Mouse (Mus musculus): ENCODE measurements around the gene Wnt7b. TPM values are rescaled to one million over a fixed set of nuclear protein-coding genes. Genes with fewer than 3 reads are reported as not detected.

Wnt7b gene
- polyA plus RNA-seq (2012; rRNA removed), result 21.7 and 22.7 TPM in 2 replicates

DNA sequence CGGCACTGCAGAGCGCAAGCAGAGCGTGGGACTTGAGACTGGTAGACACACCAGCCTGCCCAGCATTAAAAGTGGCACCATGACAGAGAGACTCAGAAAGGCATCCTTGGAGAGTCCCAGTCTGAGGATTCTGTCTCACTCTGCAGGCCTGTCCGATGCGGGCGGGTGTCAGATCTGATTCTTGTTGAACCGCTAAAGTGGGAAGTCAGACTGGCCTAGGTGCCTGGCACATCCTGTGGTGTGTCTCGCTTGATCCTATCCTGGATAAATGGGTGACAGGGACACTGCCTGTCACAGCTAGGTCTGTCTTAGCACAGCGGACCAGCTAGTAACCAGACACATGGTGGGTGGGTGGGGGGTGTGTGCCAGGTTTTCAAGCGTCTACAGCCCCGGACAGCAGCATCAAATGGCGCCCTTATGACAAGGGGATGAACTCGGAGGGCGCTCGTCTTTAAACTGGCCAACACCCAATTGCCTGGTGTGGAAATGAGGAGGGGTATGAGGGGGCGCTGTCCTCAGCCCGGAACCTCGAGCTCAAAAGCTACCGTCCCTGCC lies at the start of gene Wnt7b:
Gene Wnt7b, minus strand, starts transcription at position 118 of the 555 bp plus-strand sequence.
- Histone ChIP-seq H3K4me3 (ENCODE audit: insufficient read depth, low read length) (peak within 1 kb of the TSS; percentile 38), H3K27ac (ENCODE audit: insufficient read depth, low read length) (no peak within 1 kb of the TSS), H3K4me1 (ENCODE audit: control insufficient read depth, insufficient read depth, low read length) (no peaks in the 10 kb centered on the region; the same call in 1 of the 2 replicates)
- TF ChIP-seq POLR2A (IDR thresholded peaks at IDR 0.05; ENCODE audit: extremely low read depth, insufficient read depth, low read length), result no peak
- no peak for TF ChIP-seq CTCF (IDR thresholded peaks at IDR 0.05; ENCODE audit: extremely low read depth, insufficient read depth, low read length)

GRCm38 (mm10) chr15:85631591-85631990 lies 49.3 kb upstream of the Wnt7b start:
- Histone ChIP-seq H3K4me3 (ENCODE audit: insufficient read depth, low read length) (no peak overlapping the region), H3K4me1 (ENCODE audit: control insufficient read depth, insufficient read depth, low read length) (no peaks in the 10 kb centered on the region)
- TF ChIP-seq POLR2A (IDR thresholded peaks at IDR 0.05; ENCODE audit: extremely low read depth, insufficient read depth, low read length) (no peak), CTCF (IDR thresholded peaks at IDR 0.05; ENCODE audit: extremely low read depth, insufficient read depth, low read length) (no peak)

GRCm38 (mm10) chr15:85629924-85630545 lies 47.8 kb upstream of the Wnt7b start:
- TF ChIP-seq POLR2A (IDR thresholded peaks at IDR 0.05; ENCODE audit: extremely low read depth, insufficient read depth, low read length), result no peak
- TF ChIP-seq CTCF (IDR thresholded peaks at IDR 0.05; ENCODE audit: extremely low read depth, insufficient read depth, low read length), result no peak
- no peak overlapping the region for H3K4me3 ChIP-seq (ENCODE audit: insufficient read depth, low read length)
- no peaks in the 10 kb centered on the region; the same call in 1 of the 2 replicates for H3K4me1 ChIP-seq (ENCODE audit: control insufficient read depth, insufficient read depth, low read length)

More at GRCm38 (mm10) chr15:85631591-85631990, 49.3 kb upstream of the Wnt7b start:
- H3K27ac ChIP-seq (ENCODE audit: insufficient read depth, low read length), result no peak overlapping the region

GRCm38 (mm10) chr15:85625666-85626279 lies 43.5 kb upstream of the Wnt7b start:
- TF ChIP-seq POLR2A (IDR thresholded peaks at IDR 0.05; ENCODE audit: extremely low read depth, insufficient read depth, low read length), result 0 out of 2 replicates have a peak, but pooled peaks have one; percentile 23
- TF ChIP-seq CTCF (IDR thresholded peaks at IDR 0.05; ENCODE audit: extremely low read depth, insufficient read depth, low read length), result no peak
- peak overlapping the region; percentile 25 for H3K4me3 ChIP-seq (ENCODE audit: insufficient read depth, low read length)
- H3K4me1 ChIP-seq (ENCODE audit: control insufficient read depth, insufficient read depth, low read length), result no peaks in the 10 kb centered on the region; the same call in 1 of the 2 replicates
- 0 out of 2 replicates have a peak overlapping the region, but pooled peaks have one; percentile 15 for H3K27ac ChIP-seq (ENCODE audit: insufficient read depth, low read length)

More at GRCm38 (mm10) chr15:85629924-85630545, 47.8 kb upstream of the Wnt7b start:
- no peak overlapping the region for H3K27ac ChIP-seq (ENCODE audit: insufficient read depth, low read length)

DNA sequence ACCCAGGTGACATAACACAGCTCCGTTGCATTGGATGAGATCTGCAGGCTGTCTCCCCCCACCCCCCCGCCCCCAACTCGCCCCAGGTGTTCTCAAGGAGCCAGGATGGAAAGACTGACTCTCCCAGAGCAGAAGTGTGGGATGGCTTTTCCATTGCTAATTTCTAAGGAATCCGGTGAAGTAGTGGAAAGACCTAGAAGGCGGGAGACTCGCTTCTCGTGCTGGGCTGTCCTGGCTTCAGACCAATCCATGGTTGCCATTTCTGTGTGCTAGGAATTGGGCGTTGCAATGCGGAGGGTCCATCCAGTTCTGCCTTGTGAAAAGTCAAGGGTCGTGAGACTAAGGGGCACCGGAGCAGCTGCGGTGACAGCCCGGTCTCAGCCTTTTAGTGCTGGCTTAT lies 39.9 kb upstream of the Wnt7b start:
- TF ChIP-seq POLR2A (IDR thresholded peaks at IDR 0.05; ENCODE audit: extremely low read depth, insufficient read depth, low read length) (no peak), CTCF (IDR thresholded peaks at IDR 0.05; ENCODE audit: extremely low read depth, insufficient read depth, low read length) (no peak)
- H3K4me3 ChIP-seq (ENCODE audit: insufficient read depth, low read length), result no peak overlapping the region

DNA sequence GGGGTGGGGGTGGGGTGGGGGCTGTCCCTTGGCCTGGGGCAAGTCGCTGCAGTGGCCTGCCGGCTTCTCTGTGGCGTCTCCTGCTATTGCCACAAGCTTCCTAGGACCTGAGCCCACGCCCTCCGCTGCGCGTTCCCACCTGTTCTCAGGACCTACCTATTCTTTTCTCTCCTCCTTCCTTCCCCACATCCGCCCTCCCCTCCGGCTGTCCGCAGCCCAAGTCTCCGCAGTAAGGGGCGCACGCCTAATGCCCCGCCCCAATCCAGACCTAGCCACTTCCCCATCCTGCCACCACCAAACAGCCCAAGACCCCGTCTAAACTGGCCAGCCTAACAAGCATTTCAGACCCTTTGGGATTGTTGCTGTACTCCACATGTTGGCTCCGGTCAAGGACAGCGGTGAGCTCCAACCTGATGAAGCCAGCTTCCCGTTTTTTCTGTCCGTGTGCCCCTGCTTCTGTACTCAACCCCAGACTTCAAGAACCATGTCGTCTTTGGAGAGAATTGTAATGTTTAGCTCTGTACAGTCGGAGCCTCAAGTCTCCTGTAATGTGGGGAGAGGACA lies 33.3 kb upstream of the Wnt7b start:
- no peak for TF ChIP-seq POLR2A (IDR thresholded peaks at IDR 0.05; ENCODE audit: extremely low read depth, insufficient read depth, low read length)
- no peak for TF ChIP-seq CTCF (IDR thresholded peaks at IDR 0.05; ENCODE audit: extremely low read depth, insufficient read depth, low read length)
- H3K4me1 ChIP-seq (ENCODE audit: control insufficient read depth, insufficient read depth, low read length), result no peaks in the 10 kb centered on the region
- H3K4me3 ChIP-seq (ENCODE audit: insufficient read depth, low read length), result no peak overlapping the region
- H3K27ac ChIP-seq (ENCODE audit: insufficient read depth, low read length), result no peak overlapping the region

More for the DNA sequence above, 39.9 kb upstream of the Wnt7b start:
- H3K27ac ChIP-seq (ENCODE audit: insufficient read depth, low read length), result no peak overlapping the region
- H3K4me1 ChIP-seq (ENCODE audit: control insufficient read depth, insufficient read depth, low read length), result no peaks in the 10 kb centered on the region; the same call in 1 of the 2 replicates

DNA sequence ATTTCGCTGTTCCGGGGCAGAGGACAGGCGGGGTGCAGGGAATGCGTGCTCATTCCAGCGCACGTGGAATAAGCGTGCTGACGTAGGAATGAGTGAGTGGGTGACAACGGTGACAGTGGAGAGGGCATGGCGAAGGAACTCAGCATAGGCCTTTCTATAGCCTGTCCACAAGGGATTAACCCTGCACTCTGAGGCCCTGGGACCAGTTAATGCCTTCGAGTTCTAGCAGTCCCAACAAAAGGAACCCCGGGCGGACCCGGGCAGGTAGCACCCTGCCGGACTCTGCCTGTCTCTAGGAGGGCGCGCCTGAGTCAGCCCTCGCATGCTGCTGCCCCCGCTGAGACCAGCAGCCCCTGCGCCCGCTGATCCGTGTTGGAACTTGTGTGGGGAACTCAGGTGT lies 32.8 kb upstream of the Wnt7b start:
- no peak overlapping the region for H3K27ac ChIP-seq (ENCODE audit: insufficient read depth, low read length)
- no peak for TF ChIP-seq POLR2A (IDR thresholded peaks at IDR 0.05; ENCODE audit: extremely low read depth, insufficient read depth, low read length)
- no peak for TF ChIP-seq CTCF (IDR thresholded peaks at IDR 0.05; ENCODE audit: extremely low read depth, insufficient read depth, low read length)
- no peak overlapping the region for H3K4me3 ChIP-seq (ENCODE audit: insufficient read depth, low read length)
- H3K4me1 ChIP-seq (ENCODE audit: control insufficient read depth, insufficient read depth, low read length), result no peaks in the 10 kb centered on the region

GRCm38 (mm10) chr15:85613358-85614266 lies 31.3 kb upstream of the Wnt7b start:
- TF ChIP-seq CTCF (IDR thresholded peaks at IDR 0.05; ENCODE audit: extremely low read depth, insufficient read depth, low read length), result no peak
- no peak for TF ChIP-seq POLR2A (IDR thresholded peaks at IDR 0.05; ENCODE audit: extremely low read depth, insufficient read depth, low read length)
- H3K4me3 ChIP-seq (ENCODE audit: insufficient read depth, low read length), result no peak overlapping the region
- no peaks in the 10 kb centered on the region for H3K4me1 ChIP-seq (ENCODE audit: control insufficient read depth, insufficient read depth, low read length)
- peak overlapping the region; percentile 79 for H3K27ac ChIP-seq (ENCODE audit: insufficient read depth, low read length)
